Comparison of ENCODE assay signal across 25 mouse cellular contexts in the genomic region with DNA sequence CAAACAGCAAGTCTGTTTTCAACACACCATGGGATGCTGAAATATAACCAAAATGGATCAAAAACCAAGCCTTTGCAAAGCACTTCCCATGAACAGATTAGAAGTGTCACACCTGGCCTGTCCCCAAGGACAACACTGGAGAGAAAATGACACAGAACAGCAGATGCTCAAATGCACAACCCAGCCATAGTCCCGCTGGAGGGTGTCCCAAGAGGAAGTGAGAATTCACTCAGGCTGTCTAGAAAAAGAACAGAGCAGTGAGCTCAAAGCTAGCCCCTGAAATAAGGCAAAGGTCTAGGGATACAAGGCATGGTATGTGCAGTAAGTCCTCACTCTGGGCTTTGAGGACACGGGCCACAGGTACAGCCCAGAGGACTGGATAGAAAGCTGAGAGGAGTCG. TPM values are rescaled to one million over a fixed set of nuclear protein-coding genes. Genes with fewer than 3 reads are reported as not detected.
A peak's percentile ranks its signal among the peaks of the same experiment; 100 is the strongest.
DNase-seq lines count a peak whose midpoint lies in the region; ATAC-seq and TF ChIP-seq lines count a peak whose summit lies in the region.
"Had no signal": no experiment of that assay in that cellular context is flagged by ENCODE, and none has a peak within 500 bp of the region (broad histone marks: within the 10 kb centered on the region; RNA-seq: fewer than 3 reads in every experiment).

No protein-coding gene starts in this region.

- peak overlapping the region; percentile 60; the same call in 1 of the 2 replicates for H3K27ac ChIP-seq in hindbrain, postnatal 0 days
- no peak overlapping the region for H3K27ac ChIP-seq in hindbrain, embryonic 14.5 days
- H3K27ac ChIP-seq in cerebellum, adult 2 months (ENCODE audit: insufficient read depth, low read length): no peak overlapping the region
- H3K27ac ChIP-seq: embryonic facial prominence, embryonic 15.5 days; heart, adult 2 months; heart, embryonic 15.5 days; hindbrain, embryonic 13.5 days had no signal

- no peak overlapping the region for H3K4me2 ChIP-seq in hindbrain, postnatal 0 days (ENCODE audit: low read depth, low read length)
- H3K4me2 ChIP-seq in hindbrain, embryonic 14.5 days (replicated peaks): no peak overlapping the region
- H3K4me2 ChIP-seq: embryonic facial prominence, embryonic 15.5 days; heart, embryonic 11.5 days; heart, embryonic 15.5 days; hindbrain, embryonic 13.5 days had no signal

- TF ChIP-seq POLR2A in cerebellum, adult 2 months (IDR thresholded peaks at IDR 0.05; ENCODE audit: borderline replicate concordance, insufficient read depth, low read length): no peak

- TF ChIP-seq CTCF in hindbrain, postnatal 0 days (IDR thresholded peaks at IDR 0.05; ENCODE audit: low read depth): no peak
- TF ChIP-seq CTCF in cerebellum, adult 2 months (IDR thresholded peaks at IDR 0.05; ENCODE audit: borderline replicate concordance, insufficient read depth, low read depth, low read length): no peak

- H3K27me3 ChIP-seq in hindbrain, postnatal 0 days (ENCODE audit: insufficient read depth, low read length): no peaks in the 10 kb centered on the region
- H3K27me3 ChIP-seq in hindbrain, embryonic 14.5 days (ENCODE audit: control insufficient read depth, insufficient read depth, low read length): no peaks in the 10 kb centered on the region
- no peaks in the 10 kb centered on the region for H3K27me3 ChIP-seq in splenic B cell, adult 2 months (ENCODE audit: control insufficient read depth, insufficient read depth, low read length, poor library complexity, severe bottlenecking)
- no peaks in the 10 kb centered on the region for H3K27me3 ChIP-seq in cerebellum, adult 2 months (ENCODE audit: control insufficient read depth, insufficient read depth, low read length)
- H3K27me3 ChIP-seq: embryonic facial prominence, embryonic 15.5 days; heart, embryonic 15.5 days; hindbrain, embryonic 13.5 days had no signal

- H3K9ac ChIP-seq in hindbrain, postnatal 0 days (replicated peaks; ENCODE audit: low read length): 0 out of 2 replicates have a peak overlapping the region, but pooled peaks have one; percentile 13
- no peak overlapping the region for H3K9ac ChIP-seq in hindbrain, embryonic 14.5 days
- H3K9ac ChIP-seq: embryonic facial prominence, embryonic 15.5 days; heart, embryonic 15.5 days; hindbrain, embryonic 13.5 days had no signal

- peaks cover 13% of the 10 kb centered on the region for H3K4me1 ChIP-seq in hindbrain, postnatal 0 days (ENCODE audit: insufficient read depth, low read length)
- H3K4me1 ChIP-seq in hindbrain, embryonic 14.5 days (replicated peaks; ENCODE audit: control insufficient read depth, insufficient read depth, low read length): peaks cover 17% of the 10 kb centered on the region
- peaks cover 4% of the 10 kb centered on the region; the same call in 1 of the 2 replicates for H3K4me1 ChIP-seq in cerebellum, adult 2 months (ENCODE audit: control insufficient read depth, insufficient read depth, low read length)

- H3K4me3 ChIP-seq in hindbrain, postnatal 0 days (ENCODE audit: low read length): no peak overlapping the region
- no peak overlapping the region for H3K4me3 ChIP-seq in hindbrain, embryonic 14.5 days (replicated peaks; ENCODE audit: low read length)
- H3K4me3 ChIP-seq in cerebellum, adult 2 months (replicated peaks; ENCODE audit: insufficient read depth, low read depth, low read length): no peak overlapping the region
- H3K4me3 ChIP-seq: embryonic facial prominence, embryonic 15.5 days; heart, adult 2 months; heart, embryonic 15.5 days; hindbrain, embryonic 13.5 days had no signal

- 89% methylated on average over 3 of the region's 3 CpGs for WGBS in hindbrain, postnatal 0 days
- 94% methylated on average over 3 of the region's 3 CpGs for WGBS in hindbrain, embryonic 14.5 days
- 77% methylated on average over 3 of the region's 3 CpGs for WGBS in cerebellum, adult 2 months

- ATAC-seq in hindbrain, postnatal 0 days: no peak
- ATAC-seq in hindbrain, embryonic 14.5 days (ENCODE audit: low FRiP score): no peak
- ATAC-seq: forebrain, embryonic 16.5 days; intestine, embryonic 16.5 days had no signal

- no peaks in the 10 kb centered on the region for H3K9me3 ChIP-seq in hindbrain, postnatal 0 days (ENCODE audit: low read length)
- no peaks in the 10 kb centered on the region for H3K9me3 ChIP-seq in hindbrain, embryonic 14.5 days (ENCODE audit: control insufficient read depth, low read length)
- H3K9me3 ChIP-seq: embryonic facial prominence, embryonic 15.5 days; G1E; heart, embryonic 15.5 days; hindbrain, embryonic 13.5 days had no signal

- H3K36me3 ChIP-seq in hindbrain, postnatal 0 days (ENCODE audit: insufficient read depth, low read length): 0 out of 2 replicates have a peak, but pooled peaks cover 5% of the 10 kb centered on the region
- H3K36me3 ChIP-seq in hindbrain, embryonic 14.5 days (replicated peaks; ENCODE audit: control insufficient read depth, insufficient read depth): 0 out of 2 replicates have a peak, but pooled peaks cover 5% of the 10 kb centered on the region
- peaks cover 2% of the 10 kb centered on the region; the same call in 1 of the 2 replicates for H3K36me3 ChIP-seq in splenic B cell, adult 2 months (ENCODE audit: control insufficient read depth, insufficient read depth, low read length, poor library complexity, severe bottlenecking)
- H3K36me3 ChIP-seq: heart, embryonic 15.5 days had no signal

- no peak for DNase-seq in hindbrain, postnatal 0 days (ENCODE audit: low spot score)
- DNase-seq in hindbrain, embryonic 14.5 days (ENCODE audit: low spot score): no peak
- peak; percentile 62 for DNase-seq in A20 (ENCODE audit: low read depth, low spot score)
- DNase-seq in brain, adult 2 months (ENCODE audit: low read depth, low spot score): peak; percentile 17
- peak; percentile 26 for DNase-seq in splenic B cell, adult 2 months (ENCODE audit: low read depth, low spot score)
- no peak for DNase-seq in cerebellum, adult 2 months
- DNase-seq: adrenal gland, adult 8-10 months; adrenal gland, postnatal 36 days; cerebellum, adult 11 months; cerebellum, adult 9-10 months; cerebellum, postnatal 25 days; gastrocnemius, postnatal 10 days; heart, adult 2 months; heart, postnatal 14 days had no signal

RNA-seq across cellular contexts. Expression of gene Kctd5, which starts 3.8 kb away (rescaled TPM):
- total RNA-seq in hindbrain, postnatal 0 days (2014; rRNA removed): 106 and 109 TPM in 2 replicates
- polyA plus RNA-seq in hindbrain, postnatal 0 days (2015; fragmentation: Nextera tagmentation; extraction: Ambion mirVana): 91.4 and 95.7 TPM in 2 replicates
- polyA plus RNA-seq in hindbrain, embryonic 14.5 days (2014; fragmentation: Nextera tagmentation; extraction: Ambion mirVana): 77.8 and 79.9 TPM in 2 replicates
- 32.8 and 35.6 TPM in 2 replicates for polyA plus RNA-seq in cerebellum, adult 2 months (2012; rRNA removed)

RNA-seq across cellular contexts. Expression of gene Prss27, which starts 31.6 kb away (rescaled TPM):
- total RNA-seq in hindbrain, postnatal 0 days (2014; rRNA removed): not detected in 2 replicates
- polyA plus RNA-seq in hindbrain, postnatal 0 days (2015; fragmentation: Nextera tagmentation; extraction: Ambion mirVana): 0.14 TPM in 1 of 2 replicates, not detected in the other
- polyA plus RNA-seq in hindbrain, embryonic 14.5 days (2014; fragmentation: Nextera tagmentation; extraction: Ambion mirVana): 0.16 TPM in 1 of 2 replicates, not detected in the other
- polyA plus RNA-seq in cerebellum, adult 2 months (2012; rRNA removed): 0.19 TPM in 1 of 2 replicates, not detected in the other
- total RNA-seq: G1E; gastrocnemius, postnatal 10 days; gastrocnemius, postnatal 4 days; heart, adult 2 months; heart, postnatal 14 days; hematopoietic stem cell, adult 5-6 weeks had no signal
- polyA plus RNA-seq: brain, embryonic 14.5 days; cortical plate, adult 2 months; G1E; heart, adult 2 months; heart, embryonic 15.5 days had no signal

Comparison
In these comparisons a context has a peak if more than half of its experiments do, and no peak if none do; other contexts are left out.
1. DNase-seq: peak in A20 (single experiment), brain, adult 2 months (single experiment) and splenic B cell, adult 2 months (single experiment); none in hindbrain, postnatal 0 days (single experiment), hindbrain, embryonic 14.5 days (single experiment) and cerebellum, adult 2 months (0 of 2).